Comparison of ENCODE assay signal across 8 mouse cellular contexts in the genomic region with DNA sequence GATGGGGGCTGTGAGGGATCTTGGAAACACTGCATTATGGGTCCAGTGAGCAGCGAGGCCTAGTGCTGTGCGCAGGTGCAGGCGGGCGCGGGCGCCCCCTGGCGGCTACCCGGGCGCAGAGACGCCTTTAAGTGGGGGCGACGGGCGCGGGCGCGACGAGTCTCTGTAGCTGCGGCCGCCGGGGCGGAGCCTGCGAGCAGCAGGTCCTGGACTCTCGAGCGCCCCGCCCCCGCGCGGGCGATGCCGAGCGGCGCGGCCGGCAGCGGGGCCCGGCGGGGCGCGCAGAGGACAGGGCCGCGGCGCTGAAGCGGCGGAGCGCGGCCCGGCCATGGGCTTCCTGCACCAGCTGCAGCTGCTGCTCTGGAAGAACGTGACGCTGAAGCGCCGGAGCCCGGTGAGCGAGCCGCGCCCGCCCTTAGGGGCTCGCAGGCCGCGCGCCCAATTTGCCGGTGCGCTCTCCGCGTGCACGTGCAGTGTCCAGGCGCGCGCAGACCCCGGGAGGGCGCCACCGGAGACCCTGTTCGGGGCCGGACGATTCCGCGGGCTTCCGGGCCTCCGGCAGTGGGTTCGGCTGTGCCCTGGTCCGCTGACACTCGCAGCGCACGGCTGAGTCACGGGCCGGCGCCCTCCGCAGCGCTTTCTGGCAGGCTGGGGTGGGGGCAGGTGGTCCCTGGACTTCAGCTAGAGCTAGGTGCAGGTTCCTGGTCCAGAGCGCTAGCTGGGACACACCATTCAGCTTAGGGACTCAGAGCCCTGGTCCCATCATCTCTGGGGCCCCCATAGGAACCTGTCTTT. TPM values are rescaled to one million over a fixed set of nuclear protein-coding genes. Genes with fewer than 3 reads are reported as not detected.
DNase-seq lines count a peak whose midpoint lies in the region; ATAC-seq lines count a peak whose summit lies in the region.

A gene (plus strand): TSS at position 262 of the 795 bp plus-strand sequence.

- peak within 1 kb of the TSS; percentile 84 for H3K9ac ChIP-seq in heart, embryonic 14.5 days (ENCODE audit: low read length)
- H3K9ac ChIP-seq in liver, embryonic 13.5 days = peak within 1 kb of the TSS; percentile 78
- H3K9ac ChIP-seq in stomach, embryonic 16.5 days (ENCODE audit: low read length) = peak within 1 kb of the TSS; percentile 81

- DNase-seq in CD4-positive, CD25-positive, alpha-beta regulatory T cell, adult 2 months (ENCODE audit: low read depth, low spot score) = peak; percentile 96
- DNase-seq in fibroblast of lung, adult 2 months (ENCODE audit: low read depth) = peak; percentile 53
- DNase-seq in kidney, postnatal 14 days = peak; percentile 97
- peak; percentile 89 for DNase-seq in liver, embryonic 13.5 days
- peak; percentile 93 for DNase-seq in neural tube, embryonic 10.5 days (ENCODE audit: extremely low spot score, low spot score)

- ATAC-seq in heart, embryonic 14.5 days (ENCODE audit: insufficient number of reproducible peaks, insufficient read depth, low FRiP score, low read depth) = peak; percentile 79
- ATAC-seq in liver, embryonic 13.5 days (ENCODE audit: low read depth) = peak; percentile 84
- peak; percentile 90 for ATAC-seq in stomach, embryonic 16.5 days (ENCODE audit: insufficient read depth, low FRiP score)

- H3K9me3 ChIP-seq in heart, embryonic 14.5 days (ENCODE audit: control insufficient read depth, low read length) = no peaks in the 10 kb centered on the region
- H3K9me3 ChIP-seq in liver, embryonic 13.5 days (replicated peaks) = no peaks in the 10 kb centered on the region
- H3K9me3 ChIP-seq in stomach, embryonic 16.5 days (replicated peaks; ENCODE audit: control insufficient read depth, low read length) = no peaks in the 10 kb centered on the region

- H3K4me3 ChIP-seq in brown adipose tissue, adult 24 weeks (ENCODE audit: insufficient read depth, low read depth, low read length) = peak within 1 kb of the TSS; percentile 76
- peak within 1 kb of the TSS; percentile 68 to 83 for H3K4me3 ChIP-seq in heart, embryonic 14.5 days (ENCODE audit: control insufficient read depth in 1 of 2, insufficient read depth in 1 of 2, low read depth in 1 of 2, low read length in 2 of 2)
- H3K4me3 ChIP-seq in liver, embryonic 13.5 days (replicated peaks) = peak within 1 kb of the TSS; percentile 71
- H3K4me3 ChIP-seq in stomach, embryonic 16.5 days (replicated peaks; ENCODE audit: low read length) = peak within 1 kb of the TSS; percentile 74

- no peak within 1 kb of the TSS for H3K27ac ChIP-seq in brown adipose tissue, adult 24 weeks (replicated peaks; ENCODE audit: low read depth, low read length)
- H3K27ac ChIP-seq in heart, embryonic 14.5 days (replicated peaks in 1 of 2; ENCODE audit: control insufficient read depth in 1 of 2, insufficient read depth in 1 of 2, low read depth in 2 of 2, low read length in 2 of 2) = peak within 1 kb of the TSS in 1 of 2 experiments; percentile 41; a peak in 1 of 4 replicates
- no peak within 1 kb of the TSS for H3K27ac ChIP-seq in liver, embryonic 13.5 days
- no peak within 1 kb of the TSS for H3K27ac ChIP-seq in stomach, embryonic 16.5 days (ENCODE audit: low read length)

- H3K36me3 ChIP-seq in heart, embryonic 14.5 days (ENCODE audit: control insufficient read depth, insufficient read depth, low read length) = no peaks in the 10 kb centered on the region
- no peaks in the 10 kb centered on the region for H3K36me3 ChIP-seq in liver, embryonic 13.5 days
- H3K36me3 ChIP-seq in stomach, embryonic 16.5 days (ENCODE audit: control insufficient read depth, insufficient read depth, low read length) = no peaks in the 10 kb centered on the region

- peaks cover 46% of the 10 kb centered on the region for H3K27me3 ChIP-seq in heart, embryonic 14.5 days (ENCODE audit: control insufficient read depth, insufficient read depth, low read length)
- H3K27me3 ChIP-seq in liver, embryonic 13.5 days = peaks cover 40% of the 10 kb centered on the region
- H3K27me3 ChIP-seq in stomach, embryonic 16.5 days (ENCODE audit: control insufficient read depth, insufficient read depth, low read length) = peaks cover 21% of the 10 kb centered on the region

- peak within 1 kb of the TSS; percentile 97 for H3K4me2 ChIP-seq in heart, embryonic 14.5 days (ENCODE audit: low read length)
- H3K4me2 ChIP-seq in liver, embryonic 13.5 days = peak within 1 kb of the TSS; percentile 96
- peak within 1 kb of the TSS; percentile 92 for H3K4me2 ChIP-seq in stomach, embryonic 16.5 days (ENCODE audit: low read depth, low read length)

- WGBS in heart, embryonic 14.5 days = 0% methylated on average over 86 of the region's 89 CpGs
- WGBS in liver, embryonic 13.5 days (ENCODE audit: insufficient replicate concordance) = under 1% methylated on average over 52 of the region's 89 CpGs
- WGBS in stomach, embryonic 16.5 days = under 1% methylated on average over 84 of the region's 89 CpGs

- peaks cover 2% of the 10 kb centered on the region; the same call in 1 of the 2 replicates for H3K4me1 ChIP-seq in brown adipose tissue, adult 24 weeks (ENCODE audit: control insufficient read depth, insufficient read depth, insufficient read length, low read length)
- peaks cover 4% of the 10 kb centered on the region in 2 experiments; a peak in 2 of 4 replicates for H3K4me1 ChIP-seq in heart, embryonic 14.5 days (ENCODE audit: control insufficient read depth in 2 of 2, insufficient read depth in 2 of 2, low read length in 2 of 2)
- H3K4me1 ChIP-seq in liver, embryonic 13.5 days (replicated peaks) = peaks cover 33% of the 10 kb centered on the region
- no peaks in the 10 kb centered on the region for H3K4me1 ChIP-seq in stomach, embryonic 16.5 days (ENCODE audit: control insufficient read depth, insufficient read depth, low read length)

RNA-seq across cellular contexts. Expression of the gene that starts here (rescaled TPM):
- 30.0 and 52.4 TPM in 2 replicates for polyA plus RNA-seq in brown adipose tissue, adult 24 weeks (2012; ENCODE audit: insufficient read depth, insufficient read length, missing spikeins)
- polyA plus RNA-seq in heart, embryonic 14.5 days (2014; fragmentation: Nextera tagmentation; extraction: Ambion mirVana) = 3.8 and 4.3 TPM in 2 replicates
- polyA plus RNA-seq in liver, embryonic 13.5 days (2015; fragmentation: Nextera tagmentation; extraction: Ambion mirVana) = 1.4 and 1.6 TPM in 2 replicates
- polyA plus RNA-seq in stomach, embryonic 16.5 days (2015; fragmentation: Nextera tagmentation; extraction: Ambion mirVana) = 4.0 and 4.6 TPM in 2 replicates
